Mouse (Mus musculus) megakaryocyte, embryonic 14.5 days (primary cell): ENCODE data around the gene Gm39115. TPM values are rescaled to one million over a fixed set of nuclear protein-coding genes. Genes with fewer than 3 reads are reported as not detected.
"Not testable (repeated sequence)": the region's sequence is repeated elsewhere in the genome, so short reads cannot be mapped to it uniquely, and the experiment has no call there.

Experiments
- H3K27me3 ChIP-seq: replicated peaks from 2 replicates; pipeline ENCODE3; 2012; ENCODE audit warnings: inconsistent platforms
- H3K36me3 ChIP-seq: replicated peaks from 2 replicates; pipeline ENCODE3; 2012; ENCODE audit warnings: low read length, inconsistent platforms, mixed read lengths
- H3K4me1 ChIP-seq: 2 replicates; pipeline ENCODE4 v1.6.1; 2012; ENCODE audit warnings: inconsistent platforms
- H3K4me3 ChIP-seq: replicated peaks from 2 replicates; pipeline ENCODE3; 2012; ENCODE audit warnings: moderate library complexity, mild to moderate bottlenecking, inconsistent platforms
- H3K9me3 ChIP-seq: 2 replicates; pipeline ENCODE4 v1.6.1; 2012; ENCODE audit warnings: inconsistent platforms
- FLI1 ChIP-seq: IDR thresholded peaks from 2 replicates; pipeline ENCODE4 v1.6.1; 2012; ENCODE audit warnings: low read length, inconsistent platforms, mixed read lengths
- GATA1 ChIP-seq: IDR thresholded peaks from 3 replicates; pipeline ENCODE4 v1.6.1; 2012; ENCODE audit warnings: mixed read lengths, low read length, inconsistent platforms, borderline replicate concordance
- polyA plus RNA-seq: library from polyadenylated mRNA; stranded (reverse); fragments of >175 nt; gene quantifications from 2 replicates; pipeline ENCODE4 v1.2.3, GENCODE M21; 2012; ENCODE audit warnings: low replicate concordance; ENCODE audit not compliant: insufficient read depth

The Gm39115 gene
- polyA plus RNA-seq, 1 experiment: not detected

DNA sequence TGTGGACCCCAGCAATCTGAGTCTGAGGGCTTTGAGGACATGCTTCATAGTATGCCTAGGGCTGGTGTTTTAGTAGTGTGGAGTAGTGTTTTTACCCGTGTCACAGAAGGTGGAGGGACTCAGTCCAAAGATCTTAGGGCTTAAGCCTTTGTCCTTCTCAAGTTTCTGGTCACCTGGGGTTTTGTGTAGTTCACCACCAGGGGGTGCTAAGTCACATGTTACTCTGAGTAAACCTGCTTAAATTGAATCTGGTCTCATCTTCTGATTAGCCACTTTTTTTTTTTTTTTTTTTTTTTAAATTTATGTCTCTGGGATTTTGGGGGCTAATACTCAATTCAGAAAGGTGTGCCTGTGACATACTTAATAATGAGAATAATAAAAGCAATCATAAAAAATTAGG lies 10.2 kb upstream of the Gm39115 start:
- H3K4me1 ChIP-seq: peaks cover 11% of the 10 kb centered on the region
- no peak for TF ChIP-seq GATA1
- no peak for TF ChIP-seq FLI1
- no peak overlapping the region for H3K4me3 ChIP-seq
- H3K9me3 ChIP-seq: peaks cover 24% of the 10 kb centered on the region
- no peaks in the 10 kb centered on the region for H3K36me3 ChIP-seq
- peaks cover 48% of the 10 kb centered on the region for H3K27me3 ChIP-seq

DNA sequence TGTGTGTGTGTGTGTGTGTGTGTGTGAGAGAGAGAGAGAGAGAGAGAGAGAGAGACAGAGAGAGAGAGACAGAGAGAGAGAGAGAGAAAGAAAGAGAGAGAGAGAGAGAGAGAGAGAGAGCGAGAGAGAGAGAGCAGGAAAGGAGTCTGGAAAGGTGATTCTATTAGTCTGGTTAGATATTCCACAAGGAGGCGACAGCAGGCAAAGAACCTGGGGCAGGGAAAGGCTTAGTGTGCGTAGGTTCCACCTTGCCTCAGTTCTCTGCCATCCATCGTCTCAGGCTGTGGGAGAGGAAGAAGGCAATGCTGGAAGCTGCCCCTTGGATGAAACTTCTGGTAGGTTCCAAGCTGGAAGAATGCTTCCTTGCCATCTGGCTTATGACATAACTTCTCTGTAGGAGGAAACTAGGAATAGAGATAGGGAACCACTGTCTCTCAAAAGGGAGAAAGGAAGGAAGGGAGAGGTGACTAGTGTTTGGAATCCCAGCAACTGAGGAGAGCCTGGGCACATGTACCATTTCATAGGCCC lies 9.6 kb upstream of the Gm39115 start:
- H3K9me3 ChIP-seq: peaks cover 18% of the 10 kb centered on the region
- no peak overlapping the region for H3K4me3 ChIP-seq
- no peaks in the 10 kb centered on the region for H3K36me3 ChIP-seq
- TF ChIP-seq FLI1 (no peak), GATA1 (no peak)
- peaks cover 43% of the 10 kb centered on the region for H3K27me3 ChIP-seq
- peaks cover 11% of the 10 kb centered on the region for H3K4me1 ChIP-seq

DNA sequence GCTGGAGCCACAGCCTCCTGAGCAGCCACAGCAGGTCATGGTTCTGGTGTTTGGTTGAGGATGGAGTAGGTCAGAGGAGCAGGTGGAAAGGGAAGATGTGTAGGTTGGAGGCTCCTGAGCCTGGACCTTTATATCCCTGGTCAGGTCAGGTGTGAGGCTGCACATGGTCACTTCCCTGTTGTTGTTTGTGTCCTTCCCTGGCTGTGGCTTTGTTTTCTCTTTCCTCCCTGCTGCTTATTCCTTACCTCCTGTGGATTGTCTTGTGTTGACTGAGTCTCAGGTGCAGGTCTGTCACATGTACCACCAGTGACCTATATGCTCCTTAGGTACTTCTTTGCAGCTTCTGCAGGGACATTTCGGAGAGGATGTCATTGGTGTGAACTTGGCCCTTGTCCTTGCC lies 8.7 kb upstream of the Gm39115 start, which contains the start of gene Gm45337:
Gm45337 (minus strand) TSS at position 101 of the 400 bp plus-strand sequence.
- H3K27me3 ChIP-seq: peaks cover 42% of the 10 kb centered on the region
- no peaks in the 10 kb centered on the region for H3K36me3 ChIP-seq
- TF ChIP-seq FLI1: no peak
- TF ChIP-seq GATA1: no peak
- peaks cover 15% of the 10 kb centered on the region for H3K9me3 ChIP-seq
- H3K4me3 ChIP-seq: no peak within 1 kb of the TSS
- H3K4me1 ChIP-seq: peaks cover 11% of the 10 kb centered on the region

DNA sequence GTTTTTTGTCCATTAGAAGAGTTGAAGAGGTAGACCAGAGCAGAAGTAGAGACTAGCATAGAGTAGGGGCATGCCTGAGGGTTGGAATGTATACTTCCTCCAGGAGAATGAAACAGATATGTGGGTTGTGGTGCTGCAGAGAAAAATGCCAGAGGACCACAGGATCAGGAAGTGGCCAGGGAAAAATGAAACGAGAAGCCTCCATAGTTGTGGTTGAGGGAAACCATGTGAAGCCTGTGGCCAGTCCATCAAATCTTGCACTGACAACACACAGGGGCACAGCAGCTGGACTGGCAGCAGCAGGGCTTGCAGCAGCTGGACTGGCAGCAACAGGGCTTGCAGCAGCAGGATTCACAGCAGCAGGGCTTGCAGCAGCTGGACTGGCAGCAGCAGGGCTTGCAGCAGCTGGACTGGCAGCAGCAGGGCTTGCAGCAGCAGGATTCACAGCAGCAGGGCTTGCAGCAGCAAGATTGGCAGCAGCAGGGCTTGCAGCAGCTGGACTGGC lies 7.7 kb upstream of the Gm39115 start:
- Histone ChIP-seq H3K9me3 (peaks cover 11% of the 10 kb centered on the region), H3K27me3 (peaks cover 38% of the 10 kb centered on the region)

DNA sequence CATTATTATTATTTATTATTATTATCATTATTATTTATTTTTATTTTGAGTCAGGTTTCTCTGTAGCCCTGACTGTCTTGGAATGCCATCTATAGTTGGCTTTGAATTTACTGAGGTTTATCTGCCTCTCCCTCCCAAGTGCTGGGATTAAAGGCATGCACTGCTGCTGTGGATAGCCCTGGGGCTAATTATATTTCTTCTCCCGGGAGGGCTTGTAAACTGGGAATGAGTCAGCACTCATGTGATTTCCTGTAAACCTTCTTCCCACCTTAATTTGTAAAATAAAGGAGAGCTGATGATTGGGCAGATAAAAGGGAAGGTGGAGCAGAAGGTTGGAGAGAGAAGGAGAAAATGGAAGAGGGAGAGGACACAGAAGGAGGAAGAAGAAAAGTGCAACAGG lies 4.9 kb upstream of the Gm39115 start:
- TF ChIP-seq GATA1: no peak
- no peak for TF ChIP-seq FLI1
- H3K36me3 ChIP-seq: no peaks in the 10 kb centered on the region
- H3K4me3 ChIP-seq: no peak overlapping the region
- peaks cover 36% of the 10 kb centered on the region for H3K27me3 ChIP-seq
- peaks cover 11% of the 10 kb centered on the region for H3K4me1 ChIP-seq
- H3K9me3 ChIP-seq: peaks cover 11% of the 10 kb centered on the region

More for the DNA sequence above, 7.7 kb upstream of the Gm39115 start:
- not testable (repeated sequence) for H3K36me3 ChIP-seq, H3K4me3 ChIP-seq
- peaks cover 11% of the 10 kb centered on the region for H3K4me1 ChIP-seq

DNA sequence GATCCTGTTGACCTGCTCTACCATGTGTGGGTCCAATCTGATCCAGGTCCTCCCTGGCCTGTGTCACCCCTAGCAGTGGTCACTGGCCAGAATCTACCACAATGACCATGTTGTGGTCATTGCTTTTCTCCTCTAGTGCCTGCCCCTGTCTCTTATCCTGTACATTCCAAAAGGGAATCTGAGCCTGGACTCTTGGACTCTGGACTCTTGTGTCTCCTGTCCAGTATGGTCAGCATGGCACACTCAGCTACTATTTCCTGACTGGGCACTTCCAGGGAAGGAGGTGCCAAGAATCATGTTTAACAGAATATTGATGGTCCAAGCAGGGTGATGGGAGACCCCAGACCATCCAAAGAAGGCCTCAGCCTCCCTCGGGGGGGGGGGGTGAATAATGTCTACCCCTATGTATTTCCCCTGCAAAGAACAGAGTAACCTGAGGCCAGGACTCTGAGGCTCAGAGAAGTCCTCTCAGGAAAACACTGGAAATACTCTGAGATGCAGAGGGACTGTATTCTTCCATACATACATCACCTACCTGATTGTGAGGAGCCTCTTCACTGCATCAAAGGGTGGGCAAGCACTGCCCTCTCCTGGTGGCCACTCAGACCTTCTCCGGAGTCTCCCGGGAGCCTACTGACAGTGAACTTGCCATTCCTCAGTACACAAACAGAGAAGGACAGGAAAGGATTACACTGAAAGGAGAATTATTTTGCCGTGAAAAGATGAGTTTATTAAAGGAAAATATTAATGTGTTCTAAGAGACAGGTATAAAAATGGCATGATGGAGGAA lies 1.4 kb downstream of the Gm39115 start:
- Histone ChIP-seq H3K9me3 (no peaks in the 10 kb centered on the region), H3K27me3 (peaks cover 44% of the 10 kb centered on the region), H3K4me1 (no peaks in the 10 kb centered on the region), H3K36me3 (no peaks in the 10 kb centered on the region), H3K4me3 (no peak overlapping the region)
- TF ChIP-seq GATA1 (no peak), FLI1 (no peak)

DNA sequence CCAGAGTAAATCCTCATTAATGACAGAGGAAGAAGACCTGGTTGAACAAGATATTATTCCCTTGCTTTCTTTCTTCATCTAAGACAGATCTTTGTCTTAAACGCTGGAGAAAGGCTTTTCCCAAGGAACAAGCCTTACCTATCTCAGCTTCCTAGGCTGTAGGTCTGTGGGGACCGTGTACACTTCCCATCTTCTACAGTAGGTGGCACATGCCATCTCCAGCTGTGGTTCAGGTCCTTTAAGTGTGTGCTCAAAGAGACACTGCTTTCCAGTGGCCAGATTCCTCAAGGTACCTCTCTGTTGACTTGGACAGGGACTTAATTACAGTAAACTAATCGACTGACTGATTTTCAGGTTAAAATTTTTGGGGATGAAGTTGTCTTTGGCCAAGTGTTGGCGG lies 7.0 kb downstream of the Gm39115 start:
- H3K36me3 ChIP-seq: no peaks in the 10 kb centered on the region
- H3K4me3 ChIP-seq: no peak overlapping the region
- H3K9me3 ChIP-seq: no peaks in the 10 kb centered on the region
- peaks cover 67% of the 10 kb centered on the region for H3K27me3 ChIP-seq
- no peak for TF ChIP-seq GATA1
- no peak for TF ChIP-seq FLI1
- H3K4me1 ChIP-seq: no peaks in the 10 kb centered on the region

DNA sequence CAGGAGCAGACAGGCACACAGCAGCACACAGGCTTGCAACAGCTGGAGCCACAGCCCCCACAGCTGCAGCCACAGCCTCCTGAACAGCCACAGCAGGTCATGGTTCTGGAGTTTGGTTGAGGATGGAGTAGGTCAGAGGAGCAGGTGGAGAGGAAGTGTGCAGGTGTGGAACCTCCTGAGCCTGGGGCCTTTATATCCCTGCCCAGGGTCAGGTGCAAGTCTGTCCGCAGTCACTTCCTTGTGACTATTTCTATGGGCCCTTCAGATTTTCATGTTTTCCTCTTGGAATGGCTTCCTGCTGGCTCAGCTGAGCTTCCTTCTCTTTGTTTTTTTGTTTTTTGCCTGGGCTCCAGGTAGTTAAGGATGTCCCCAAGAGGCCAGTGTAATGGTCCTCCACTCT lies 15.2 kb downstream of the Gm39115 start, which contains the start of gene Gm45618:
Gm45618 (minus strand) TSS at position 101 of the 400 bp plus-strand sequence.
- not testable (repeated sequence) for H3K36me3 ChIP-seq, H3K4me3 ChIP-seq, H3K4me1 ChIP-seq, H3K9me3 ChIP-seq
- peaks cover 69% of the 10 kb centered on the region for H3K27me3 ChIP-seq

DNA sequence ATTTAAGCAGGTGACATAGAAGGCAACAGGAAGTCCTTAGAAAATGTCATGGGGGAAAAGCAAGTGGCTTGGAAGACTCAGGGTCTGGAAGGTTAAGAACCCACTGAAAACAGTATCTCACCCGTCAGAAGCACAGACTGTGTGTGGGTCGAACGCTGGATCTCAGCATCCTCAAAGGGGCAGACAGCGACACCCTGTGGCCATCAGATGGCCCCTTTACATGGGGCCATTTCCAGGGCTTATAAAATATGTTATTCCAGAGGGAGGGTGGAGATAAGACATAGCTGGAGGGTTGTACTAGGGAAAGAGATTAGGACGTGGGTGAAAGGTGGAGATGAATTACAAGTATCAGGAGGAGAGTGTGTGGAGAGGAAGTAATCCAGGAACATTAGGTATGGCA lies 16.2 kb downstream of the Gm39115 start:
- no peaks in the 10 kb centered on the region for H3K9me3 ChIP-seq
- TF ChIP-seq GATA1 (no peak), FLI1 (no peak)
- H3K4me1 ChIP-seq: no peaks in the 10 kb centered on the region
- H3K27me3 ChIP-seq: peaks cover 66% of the 10 kb centered on the region
- no peak overlapping the region for H3K4me3 ChIP-seq
- no peaks in the 10 kb centered on the region for H3K36me3 ChIP-seq

DNA sequence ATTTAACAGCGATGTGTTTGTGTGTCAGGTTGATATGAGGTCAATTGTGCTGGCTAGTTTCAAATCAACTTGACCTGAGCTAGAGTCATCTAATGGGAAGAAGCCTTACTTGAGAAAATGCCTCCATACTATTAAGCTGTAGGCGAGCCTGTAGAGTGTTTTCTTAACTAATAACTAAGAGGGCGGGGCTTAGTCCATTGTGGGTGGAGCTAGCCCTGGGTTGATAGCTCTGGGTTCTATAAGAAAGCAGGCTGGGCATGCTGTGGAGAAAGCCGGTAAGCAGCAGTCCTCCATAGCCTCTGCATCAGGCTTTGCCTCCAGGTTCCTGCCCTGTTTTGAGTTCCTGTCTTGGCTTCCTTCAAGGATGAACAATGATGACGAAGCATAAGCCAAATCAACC lies 31.1 kb downstream of the Gm39115 start:
- no peak for TF ChIP-seq FLI1
- no peak for TF ChIP-seq GATA1
- Histone ChIP-seq H3K9me3 (peaks cover 15% of the 10 kb centered on the region), H3K27me3 (peaks cover 45% of the 10 kb centered on the region), H3K4me3 (no peak overlapping the region), H3K36me3 (no peaks in the 10 kb centered on the region), H3K4me1 (peaks cover 35% of the 10 kb centered on the region)
